Mouse (Mus musculus) forebrain, embryonic 14.5 days (tissue): ENCODE measurements around the gene Dlgap4. TPM values are rescaled to one million over a fixed set of nuclear protein-coding genes. Genes with fewer than 3 reads are reported as not detected.

ENCODE experiments used
- ATAC-seq: fragments of 200-750 bp; cut with Nextera tagmentation; 2 replicates; pipeline ENCODE4 v1.8.0; 2017; ENCODE audit warnings: mild to moderate bottlenecking, moderate library complexity
- DNase-seq: peaks from one replicate; pipeline ENCODE4 v3.0.0-alpha.2; 2015; ENCODE audit warnings: low spot score
- H3K27ac ChIP-seq: fragments of 300-500 bp; sonication (generic); 2 replicates; pipeline ENCODE4 v1.5.1; 2014; ENCODE audit warnings: low read depth, mild to moderate bottlenecking, control low read depth, low read length, moderate library complexity
- H3K27me3 ChIP-seq: fragments of 300-500 bp; sonication (generic); replicated peaks from 2 replicates; pipeline ENCODE4 v1.6.1; 2014; ENCODE audit warnings: low read length, control low read depth, mixed read lengths; ENCODE audit not compliant: control insufficient read depth, insufficient read depth
- H3K36me3 ChIP-seq: fragments of 300-500 bp; sonication (generic); 2 replicates; pipeline ENCODE4 v1.6.1; 2014; ENCODE audit warnings: low read length, control low read depth; ENCODE audit not compliant: control insufficient read depth, insufficient read depth
- H3K4me1 ChIP-seq: fragments of 300-500 bp; sonication (generic); 2 replicates; pipeline ENCODE4 v1.6.1; 2014; ENCODE audit warnings: antibody characterized with exemption, low read length, control low read depth; ENCODE audit not compliant: control insufficient read depth, insufficient read depth
- H3K4me2 ChIP-seq: fragments of 300-500 bp; sonication (generic); 2 replicates; pipeline ENCODE4 v1.6.1; 2014; ENCODE audit warnings: mild to moderate bottlenecking, control low read depth, low read length
- H3K4me3 ChIP-seq: fragments of 300-500 bp; sonication (generic); 2 replicates; pipeline ENCODE4 v1.5.1; 2014; ENCODE audit warnings: low read depth, low read length, control low read depth
- H3K9ac ChIP-seq: fragments of 300-500 bp; sonication (generic); 2 replicates; pipeline ENCODE4 v1.6.1; 2014; ENCODE audit warnings: mild to moderate bottlenecking, low read length, control low read depth, moderate library complexity
- H3K9me3 ChIP-seq: fragments of 300-500 bp; sonication (generic); replicated peaks from 2 replicates; pipeline ENCODE4 v1.6.1; 2016; ENCODE audit warnings: low read length, control low read depth, mixed read lengths; ENCODE audit not compliant: control insufficient read depth
- WGBS: fragments of 180-500 bp; shearing (Covaris S2); extraction: QIAGEN DNeasy Blood & Tissue Kit; methylation state at CpG from one replicate; pipeline ENCODE4 v1.1.7; 2014; 5-methylcytosine and 5-hydroxymethylcytosine counted together
- polyA plus RNA-seq: library from polyadenylated mRNA; unstranded; fragments of >200 nt; fragmentation: Nextera tagmentation; extraction: Ambion mirVana; gene quantifications from 2 replicates; pipeline ENCODE4 v1.2.1, GENCODE M21; 2014

Gene Dlgap4
- polyA plus RNA-seq, 1 experiment from 2014 or later = 307 TPM

DNA sequence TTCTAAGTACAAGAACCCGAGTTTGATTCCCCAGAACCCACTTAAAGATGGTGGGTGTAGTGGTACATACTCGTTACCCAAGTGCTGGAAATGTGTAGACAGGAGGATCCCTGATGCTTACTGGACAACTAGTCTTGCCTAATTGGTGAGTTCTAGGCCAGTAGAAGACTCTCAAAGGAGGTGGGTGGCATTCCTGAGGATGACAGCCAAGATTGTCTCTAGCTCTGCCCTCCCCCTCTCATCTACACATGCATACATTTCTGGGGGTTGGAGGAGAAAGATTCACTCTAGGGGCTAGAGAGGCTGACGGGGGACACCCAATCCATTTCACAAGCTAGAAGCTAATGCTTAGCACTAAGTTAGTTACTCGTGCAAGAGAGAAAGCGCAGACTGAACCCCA is 33.4 kb downstream of the Dlgap4 start:
- DNase-seq = no peak
- H3K4me3 ChIP-seq = no peak overlapping the region
- H3K4me1 ChIP-seq = no peaks in the 10 kb centered on the region
- H3K27me3 ChIP-seq = no peaks in the 10 kb centered on the region
- 86% methylated on average over 5 of the region's 5 CpGs for whole genome bisulfite sequencing
- no peak for ATAC-seq
- H3K36me3 ChIP-seq = no peaks in the 10 kb centered on the region
- no peak overlapping the region for H3K27ac ChIP-seq
- H3K9me3 ChIP-seq = no peaks in the 10 kb centered on the region
- no peak overlapping the region for H3K4me2 ChIP-seq
- H3K9ac ChIP-seq = no peak overlapping the region

DNA sequence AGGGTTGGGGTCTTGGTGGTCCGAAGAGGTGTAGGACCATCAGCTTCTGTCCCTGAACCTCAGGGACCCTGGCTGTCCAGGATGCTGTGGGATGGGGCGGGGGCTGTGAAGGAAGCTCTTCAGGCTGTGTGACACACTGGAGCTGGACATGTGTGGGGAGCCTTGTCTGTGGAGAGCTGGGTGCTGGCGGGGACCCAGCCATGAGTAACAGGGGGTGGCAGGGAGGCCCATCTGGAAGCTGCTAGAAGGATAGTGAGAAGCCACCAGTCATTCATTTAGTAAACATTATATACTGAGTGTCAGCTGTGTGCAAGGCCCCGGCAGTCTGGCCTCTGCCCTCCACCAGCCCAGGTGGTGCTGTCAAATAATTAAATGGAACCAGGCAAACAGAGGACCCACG is 34.5 kb downstream of the Dlgap4 start:
- H3K4me3 ChIP-seq = no peak overlapping the region
- no peaks in the 10 kb centered on the region for H3K4me1 ChIP-seq
- no peaks in the 10 kb centered on the region for H3K36me3 ChIP-seq
- no peak overlapping the region for H3K4me2 ChIP-seq
- no peaks in the 10 kb centered on the region for H3K9me3 ChIP-seq
- no peak overlapping the region for H3K9ac ChIP-seq
- H3K27me3 ChIP-seq = no peaks in the 10 kb centered on the region
- DNase-seq (no peak), ATAC-seq (no peak)
- WGBS = 77% methylated on average over 5 of the region's 5 CpGs
- H3K27ac ChIP-seq = no peak overlapping the region

DNA sequence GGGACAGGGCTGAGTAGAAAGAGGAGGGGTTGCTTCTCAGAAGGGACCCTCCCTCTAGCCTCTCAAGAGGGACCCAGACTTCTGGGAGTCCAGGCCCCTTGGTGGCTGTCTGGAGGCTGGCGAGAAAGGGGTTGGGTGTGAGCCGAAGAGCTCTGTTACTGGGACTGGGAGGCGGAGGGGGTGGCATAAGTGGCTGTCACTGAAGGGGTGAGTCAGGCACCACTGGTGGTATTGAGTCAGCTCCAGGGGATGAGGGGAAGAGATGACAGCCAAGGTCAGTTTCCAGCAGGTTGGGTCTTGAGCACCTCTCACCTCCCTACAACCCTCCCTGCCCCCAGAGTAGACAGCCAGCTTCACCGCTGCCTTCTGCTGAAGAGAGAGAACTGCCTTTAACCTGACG is 35.9 kb downstream of the Dlgap4 start:
- H3K4me2 ChIP-seq = no peak overlapping the region
- ATAC-seq = no peak
- WGBS = 83% methylated on average over 5 of the region's 5 CpGs

DNA sequence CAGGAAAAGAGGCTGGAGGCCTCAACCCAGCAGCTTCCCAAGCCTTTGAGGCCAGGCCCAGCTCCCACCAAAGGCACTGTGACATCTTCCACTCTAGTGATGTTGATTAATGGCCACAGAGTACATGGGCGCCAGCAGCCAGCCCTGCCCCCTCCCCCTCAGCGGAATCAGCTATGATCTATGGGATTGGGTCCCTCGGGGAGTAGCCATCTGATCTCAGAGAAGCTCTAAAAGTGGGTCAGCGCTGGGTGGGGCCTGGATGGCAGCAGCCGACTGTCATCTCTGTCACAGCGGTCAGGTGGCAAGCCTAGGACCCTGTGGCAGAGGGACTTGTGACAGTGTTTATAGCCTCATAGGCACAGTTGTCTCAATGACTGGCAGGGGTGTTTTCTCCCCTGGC is 37.5 kb downstream of the Dlgap4 start:
- ATAC-seq = no peak

More for the DNA sequence above, 35.9 kb downstream of the Dlgap4 start:
- no peaks in the 10 kb centered on the region for H3K36me3 ChIP-seq
- H3K4me3 ChIP-seq = no peak overlapping the region
- no peaks in the 10 kb centered on the region for H3K9me3 ChIP-seq
- no peak overlapping the region for H3K9ac ChIP-seq
- DNase-seq = no peak
- no peaks in the 10 kb centered on the region for H3K27me3 ChIP-seq
- no peaks in the 10 kb centered on the region for H3K4me1 ChIP-seq
- no peak overlapping the region for H3K27ac ChIP-seq

DNA sequence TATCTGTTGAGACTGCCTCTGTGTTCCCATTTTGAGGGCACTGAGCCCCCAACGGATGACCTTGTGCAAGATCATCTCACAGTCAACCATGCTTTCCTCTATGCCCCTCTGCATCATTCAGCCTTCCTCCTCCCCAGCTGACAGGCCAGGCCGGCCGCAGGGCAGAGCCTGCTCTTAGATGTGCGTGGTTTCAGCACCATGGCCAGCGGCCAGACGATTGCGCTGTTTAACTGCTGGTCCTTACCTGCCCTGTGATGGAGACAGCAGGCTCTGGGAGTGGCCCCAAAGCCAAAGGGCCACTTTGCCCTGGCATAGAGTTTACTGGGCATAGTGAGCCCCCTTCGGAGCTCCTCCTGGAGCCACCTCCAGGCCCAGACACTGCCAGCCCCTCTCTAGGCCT is 39.3 kb downstream of the Dlgap4 start:
- Histone ChIP-seq H3K4me2 (no peak overlapping the region), H3K4me3 (no peak overlapping the region), H3K9ac (no peak overlapping the region), H3K9me3 (no peaks in the 10 kb centered on the region), H3K27ac (no peak overlapping the region), H3K4me1 (no peaks in the 10 kb centered on the region), H3K36me3 (no peaks in the 10 kb centered on the region), H3K27me3 (no peaks in the 10 kb centered on the region)
- ATAC-seq = no peak
- 10% methylated on average over 8 of the region's 8 CpGs for WGBS
- peak; percentile 46 for DNase-seq

More for the DNA sequence above, 37.5 kb downstream of the Dlgap4 start:
- no peak overlapping the region for H3K4me3 ChIP-seq
- H3K9ac ChIP-seq = no peak overlapping the region
- H3K27me3 ChIP-seq = no peaks in the 10 kb centered on the region
- H3K9me3 ChIP-seq = no peaks in the 10 kb centered on the region
- 77% methylated on average over 6 of the region's 6 CpGs for WGBS
- no peak for DNase-seq
- H3K36me3 ChIP-seq = no peaks in the 10 kb centered on the region
- H3K27ac ChIP-seq = no peak overlapping the region
- H3K4me1 ChIP-seq = no peaks in the 10 kb centered on the region
- no peak overlapping the region for H3K4me2 ChIP-seq

DNA sequence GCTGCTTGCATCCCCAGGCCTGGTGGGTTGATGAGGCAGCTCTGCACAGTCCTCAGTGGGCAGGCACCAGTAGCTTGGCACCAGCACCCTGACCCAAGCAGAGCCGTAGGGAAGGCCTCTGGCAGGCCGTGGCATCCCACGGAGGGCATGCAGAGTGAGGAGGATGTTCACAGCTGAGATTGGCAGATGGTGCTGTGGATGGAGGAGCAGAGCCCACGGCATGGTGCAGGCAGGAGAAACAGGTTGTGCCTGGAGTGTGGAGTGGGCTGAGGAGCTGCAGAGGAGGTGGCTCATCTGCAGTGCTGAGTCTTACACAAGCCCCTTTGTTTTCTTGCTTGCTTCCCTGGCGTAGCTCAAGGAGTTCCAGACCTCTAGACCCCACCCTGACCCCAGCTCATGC is 40.6 kb downstream of the Dlgap4 start:
- H3K4me3 ChIP-seq = no peak overlapping the region
- no peaks in the 10 kb centered on the region for H3K9me3 ChIP-seq
- H3K4me1 ChIP-seq = no peaks in the 10 kb centered on the region
- H3K27ac ChIP-seq = no peak overlapping the region
- H3K4me2 ChIP-seq = no peak overlapping the region
- ATAC-seq (no peak), DNase-seq (no peak)
- no peaks in the 10 kb centered on the region for H3K27me3 ChIP-seq
- no peak overlapping the region for H3K9ac ChIP-seq
- H3K36me3 ChIP-seq = no peaks in the 10 kb centered on the region
- WGBS = 58% methylated on average over 5 of the region's 5 CpGs

- H3K27me3 ChIP-seq = no peaks in the 10 kb centered on the region
- H3K4me3 ChIP-seq = no peak overlapping the region
- H3K4me2 ChIP-seq = no peak overlapping the region
- no peak for ATAC-seq
- WGBS = 74% methylated on average over 5 of the region's 5 CpGs
- no peak for DNase-seq
- H3K4me1 ChIP-seq = no peaks in the 10 kb centered on the region
- no peak overlapping the region for H3K27ac ChIP-seq
- H3K9ac ChIP-seq = no peak overlapping the region
- no peaks in the 10 kb centered on the region for H3K9me3 ChIP-seq
- H3K36me3 ChIP-seq = no peaks in the 10 kb centered on the region
These were observed 42.1 kb downstream of the Dlgap4 start for GRCm38 (mm10) chr2:156655626-156656025.

- DNase-seq = no peak
- 90% methylated on average over 8 of the region's 8 CpGs for WGBS
These were observed 44.0 kb downstream of the Dlgap4 start for GRCm38 (mm10) chr2:156657522-156657921.

GRCm38 (mm10) chr2:156658221-156658620 is 44.7 kb downstream of the Dlgap4 start:
- Histone ChIP-seq H3K4me1 (no peaks in the 10 kb centered on the region), H3K27me3 (no peaks in the 10 kb centered on the region), H3K9me3 (no peaks in the 10 kb centered on the region), H3K4me3 (no peak overlapping the region), H3K9ac (no peak overlapping the region), H3K36me3 (no peaks in the 10 kb centered on the region), H3K4me2 (no peak overlapping the region), H3K27ac (no peak overlapping the region)
- ATAC-seq (no peak), DNase-seq (no peak)
- 91% methylated on average over 10 of the region's 10 CpGs for WGBS

More at GRCm38 (mm10) chr2:156657522-156657921, 44.0 kb downstream of the Dlgap4 start:
- no peak overlapping the region for H3K9ac ChIP-seq
- H3K27me3 ChIP-seq = no peaks in the 10 kb centered on the region
- H3K9me3 ChIP-seq = no peaks in the 10 kb centered on the region
- no peak overlapping the region for H3K4me2 ChIP-seq
- H3K27ac ChIP-seq = no peak overlapping the region
- no peak overlapping the region for H3K4me3 ChIP-seq
- no peaks in the 10 kb centered on the region for H3K4me1 ChIP-seq
- H3K36me3 ChIP-seq = no peaks in the 10 kb centered on the region
- no peak for ATAC-seq
